Mouse (Mus musculus) midbrain, embryonic 10.5 days (tissue): ENCODE measurements around the gene Lin52. TPM values are rescaled to one million over a fixed set of nuclear protein-coding genes. Genes with fewer than 3 reads are reported as not detected.
A peak's percentile ranks its signal among the peaks of the same experiment; 100 is the strongest.

Source experiments
- DNase-seq: peaks from one replicate; pipeline ENCODE4 v3.0.0-alpha.2; 2017; ENCODE audit warnings: low spot score
- H3K27ac ChIP-seq: fragments of 300-500 bp; sonication (generic); replicated peaks from 2 replicates; pipeline ENCODE4 v1.5.1; 2016; ENCODE audit warnings: mild to moderate bottlenecking
- H3K27me3 ChIP-seq: fragments of 300-500 bp; sonication (generic); 2 replicates; pipeline ENCODE4 v1.6.1; 2016; ENCODE audit warnings: low read depth, mild to moderate bottlenecking; ENCODE audit not compliant: poor library complexity, severe bottlenecking
- H3K36me3 ChIP-seq: fragments of 300-500 bp; sonication (generic); 2 replicates; pipeline ENCODE4 v1.6.1; 2016; ENCODE audit warnings: mild to moderate bottlenecking, moderate library complexity
- H3K4me1 ChIP-seq: fragments of 300-500 bp; sonication (generic); 2 replicates; pipeline ENCODE4 v1.6.1; 2016
- H3K4me3 ChIP-seq: fragments of 300-500 bp; sonication (generic); 2 replicates; pipeline ENCODE4 v1.5.1; 2016; ENCODE audit warnings: mild to moderate bottlenecking, moderate library complexity
- H3K9me3 ChIP-seq: fragments of 300-500 bp; sonication (generic); replicated peaks from 2 replicates; pipeline ENCODE4 v1.6.1; 2016; ENCODE audit warnings: mild to moderate bottlenecking
- WGBS: fragments of 180-500 bp; shearing (Covaris S2); methylation state at CpG from one replicate; pipeline ENCODE4 v1.1.7; 2016; 5-methylcytosine and 5-hydroxymethylcytosine counted together
- polyA plus RNA-seq: library from polyadenylated mRNA; unstranded; fragments of >200 nt; fragmentation: Nextera tagmentation; extraction: Ambion mirVana; gene quantifications from 2 replicates; pipeline ENCODE4 v1.2.1, GENCODE M21; 2016

Gene Lin52
- polyA plus RNA-seq, 1 experiment from 2014 or later = 31.4 TPM

DNA sequence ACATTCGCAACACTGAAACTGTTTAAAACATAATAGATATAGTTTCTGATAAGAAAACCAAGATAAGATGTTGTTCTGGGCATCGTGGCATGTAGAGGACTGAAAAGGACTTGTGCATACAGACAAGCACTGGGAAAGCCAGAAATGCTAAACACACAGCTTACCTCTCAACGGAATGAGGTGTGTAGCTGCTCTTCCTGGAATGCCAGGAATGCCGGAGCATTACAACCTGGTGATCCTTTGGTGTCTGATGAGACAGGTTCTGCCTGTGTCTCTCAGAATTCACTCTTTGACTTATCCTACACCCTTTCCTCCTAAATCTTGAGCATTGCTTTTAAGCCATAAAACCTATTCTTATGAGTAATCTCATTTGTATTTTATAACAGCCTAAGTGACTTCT lies 8.7 kb upstream of the Lin52 start:
- Histone ChIP-seq H3K9me3 (no peaks in the 10 kb centered on the region), H3K36me3 (no peaks in the 10 kb centered on the region), H3K27me3 (no peaks in the 10 kb centered on the region), H3K4me3 (no peak overlapping the region), H3K27ac (no peak overlapping the region), H3K4me1 (no peaks in the 10 kb centered on the region)
- no peak for DNase-seq
- 72% methylated on average over 4 of the region's 4 CpGs for WGBS

DNA sequence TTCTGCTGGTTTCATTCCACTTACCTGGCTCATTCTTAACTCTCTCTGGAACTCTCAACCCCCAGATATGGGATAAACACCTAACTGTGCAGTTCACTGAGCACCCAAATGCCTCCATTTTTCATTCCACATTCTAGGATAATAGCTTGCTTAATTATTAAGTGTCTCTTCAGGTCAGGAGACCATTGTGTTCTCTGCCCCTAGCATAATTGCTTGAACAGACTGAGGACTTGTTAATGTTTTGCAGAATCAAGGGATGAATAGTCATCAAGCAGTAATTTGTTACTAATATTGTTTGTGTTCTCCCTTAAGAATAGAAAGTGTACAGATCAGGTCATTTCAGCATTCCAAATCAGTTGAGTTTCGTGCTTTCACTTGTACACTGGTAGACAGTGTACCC lies 3.8 kb upstream of the Lin52 start:
- peaks cover 4% of the 10 kb centered on the region; the same call in 1 of the 2 replicates for H3K27me3 ChIP-seq
- H3K4me3 ChIP-seq = no peak overlapping the region
- peaks cover 15% of the 10 kb centered on the region for H3K4me1 ChIP-seq
- no peaks in the 10 kb centered on the region for H3K36me3 ChIP-seq
- no peak overlapping the region for H3K27ac ChIP-seq
- DNase-seq = no peak
- 92% methylated on average over 1 of the region's 1 CpGs for WGBS
- H3K9me3 ChIP-seq = no peaks in the 10 kb centered on the region

DNA sequence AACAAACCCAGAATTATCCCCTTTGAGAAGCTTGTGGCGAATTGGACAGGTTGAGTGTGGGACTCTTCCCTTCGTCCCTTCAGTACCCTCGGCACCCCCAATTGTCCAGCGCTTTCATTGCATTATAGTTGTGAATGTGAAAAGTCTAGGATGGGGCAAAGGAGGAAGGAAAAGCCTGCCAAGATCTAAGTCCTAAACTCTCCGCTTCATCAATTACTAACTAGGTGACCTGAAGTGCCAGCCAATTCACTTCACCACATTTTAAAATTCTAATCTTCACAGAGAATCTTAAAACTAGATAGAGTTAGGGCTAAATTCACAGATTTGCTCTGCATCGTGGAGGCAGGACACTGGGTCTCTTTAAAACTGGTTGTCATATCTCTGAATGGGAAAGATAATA lies 3.0 kb upstream of the Lin52 start:
- WGBS = 83% methylated on average over 6 of the region's 6 CpGs
- Histone ChIP-seq H3K36me3 (no peaks in the 10 kb centered on the region), H3K9me3 (no peaks in the 10 kb centered on the region), H3K27me3 (peaks cover 4% of the 10 kb centered on the region; the same call in 1 of the 2 replicates), H3K27ac (no peak overlapping the region), H3K4me1 (peaks cover 23% of the 10 kb centered on the region), H3K4me3 (no peak overlapping the region)
- DNase-seq = no peak

DNA sequence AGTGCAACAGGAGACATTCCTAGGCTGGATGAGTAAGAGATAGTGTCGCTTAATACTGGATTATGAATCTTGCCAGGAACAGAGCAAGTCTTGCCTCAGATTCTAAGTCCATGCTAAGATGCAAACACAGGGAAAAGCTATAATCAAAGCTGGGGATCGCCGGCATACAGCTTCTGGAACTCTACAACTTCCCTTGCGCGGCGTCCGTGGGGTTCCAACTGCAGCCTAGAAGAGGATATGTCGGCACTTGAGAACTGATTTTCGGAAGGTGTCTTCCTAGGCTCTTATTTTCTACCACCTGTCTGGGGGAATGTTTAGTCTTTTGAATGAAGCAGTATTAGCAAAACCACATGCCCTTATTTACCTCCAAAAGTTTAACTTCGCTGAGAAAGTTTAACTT lies 1.3 kb upstream of the Lin52 start:
- no peak for DNase-seq
- Histone ChIP-seq H3K9me3 (no peaks in the 10 kb centered on the region), H3K27ac (no peak overlapping the region), H3K4me1 (peaks cover 23% of the 10 kb centered on the region), H3K27me3 (peaks cover 4% of the 10 kb centered on the region; the same call in 1 of the 2 replicates), H3K4me3 (peak overlapping the region; percentile 84), H3K36me3 (0 out of 2 replicates have a peak, but pooled peaks cover 3% of the 10 kb centered on the region)
- 55% methylated on average over 10 of the region's 10 CpGs for WGBS

DNA sequence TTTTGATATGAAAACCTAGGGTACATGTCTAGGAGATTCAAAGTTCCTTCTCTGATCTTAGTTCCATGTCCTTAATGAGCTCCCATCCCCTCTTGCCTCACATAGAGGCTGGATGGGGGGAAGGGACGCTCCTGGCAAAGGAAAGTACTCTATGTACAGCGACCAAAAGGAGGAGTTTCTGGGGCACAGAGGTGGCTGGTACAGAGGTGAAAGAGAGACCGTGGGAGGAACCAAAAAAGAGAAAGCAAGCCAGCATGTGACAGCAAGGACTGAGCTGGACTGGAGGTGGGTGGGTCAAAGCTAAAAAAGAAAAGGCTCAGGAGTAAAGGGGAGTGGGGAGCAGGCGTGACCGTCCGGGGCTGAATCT lies 888 bp upstream of the Lin52 start:
- Histone ChIP-seq H3K27ac (peak overlapping the region; percentile 71), H3K9me3 (no peaks in the 10 kb centered on the region), H3K4me3 (peak overlapping the region; percentile 84), H3K36me3 (0 out of 2 replicates have a peak, but pooled peaks cover 3% of the 10 kb centered on the region), H3K27me3 (peaks cover 4% of the 10 kb centered on the region; the same call in 1 of the 2 replicates), H3K4me1 (peaks cover 23% of the 10 kb centered on the region)
- DNase-seq = no peak
- under 1% methylated on average over 6 of the region's 6 CpGs for WGBS

DNA sequence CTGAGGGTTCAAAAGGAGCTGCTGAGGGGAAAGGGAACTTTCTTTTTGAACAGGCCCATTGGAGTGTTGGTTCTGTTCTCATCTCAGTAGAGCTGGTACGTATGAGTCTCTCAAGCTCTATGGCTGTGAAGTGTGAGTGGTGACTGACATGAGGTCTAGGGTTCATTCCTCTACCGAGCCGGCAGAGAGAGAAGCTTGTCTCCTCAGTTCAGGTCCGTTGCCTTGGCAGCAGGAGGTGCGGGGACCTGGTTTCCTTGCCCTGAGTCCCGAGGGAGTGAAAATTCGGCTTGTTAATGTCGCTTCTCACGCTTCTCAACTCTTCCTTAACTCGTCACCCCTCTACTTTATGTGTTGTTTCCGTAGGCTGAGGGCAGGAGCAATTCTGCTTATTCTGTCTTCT lies 579 bp downstream of the Lin52 start:
- H3K4me1 ChIP-seq = peaks cover 23% of the 10 kb centered on the region
- peak overlapping the region; percentile 79 for H3K27ac ChIP-seq
- peaks cover 6% of the 10 kb centered on the region for H3K36me3 ChIP-seq
- 3% methylated on average over 11 of the region's 11 CpGs for WGBS
- peaks cover 4% of the 10 kb centered on the region; the same call in 1 of the 2 replicates for H3K27me3 ChIP-seq
- no peak for DNase-seq
- H3K4me3 ChIP-seq = peak overlapping the region; percentile 84
- H3K9me3 ChIP-seq = no peaks in the 10 kb centered on the region

DNA sequence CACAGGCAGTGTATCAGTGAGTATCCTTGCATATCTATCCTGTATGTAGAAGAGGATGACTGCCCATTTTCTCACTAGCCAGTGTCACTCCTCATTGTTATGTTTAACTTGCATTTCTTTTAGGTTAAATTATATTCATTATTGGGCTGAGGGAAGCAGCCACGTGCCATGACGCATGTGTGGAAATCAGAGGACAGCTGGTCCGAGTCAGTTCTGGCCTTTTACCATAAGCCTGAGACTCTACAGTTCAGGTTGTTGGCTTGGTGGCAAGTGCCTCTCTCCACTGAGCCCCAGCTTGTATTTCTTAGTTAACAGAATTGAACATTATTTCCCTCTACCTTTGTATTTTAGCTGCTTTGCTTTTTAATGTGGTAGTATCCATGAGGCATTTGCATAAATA lies 5.7 kb downstream of the Lin52 start:
- no peak overlapping the region for H3K4me3 ChIP-seq
- 91% methylated on average over 3 of the region's 3 CpGs for WGBS
- H3K27me3 ChIP-seq = no peaks in the 10 kb centered on the region
- DNase-seq = no peak
- H3K9me3 ChIP-seq = no peaks in the 10 kb centered on the region
- no peak overlapping the region for H3K27ac ChIP-seq
- peaks cover 42% of the 10 kb centered on the region for H3K36me3 ChIP-seq
- H3K4me1 ChIP-seq = peaks cover 13% of the 10 kb centered on the region

DNA sequence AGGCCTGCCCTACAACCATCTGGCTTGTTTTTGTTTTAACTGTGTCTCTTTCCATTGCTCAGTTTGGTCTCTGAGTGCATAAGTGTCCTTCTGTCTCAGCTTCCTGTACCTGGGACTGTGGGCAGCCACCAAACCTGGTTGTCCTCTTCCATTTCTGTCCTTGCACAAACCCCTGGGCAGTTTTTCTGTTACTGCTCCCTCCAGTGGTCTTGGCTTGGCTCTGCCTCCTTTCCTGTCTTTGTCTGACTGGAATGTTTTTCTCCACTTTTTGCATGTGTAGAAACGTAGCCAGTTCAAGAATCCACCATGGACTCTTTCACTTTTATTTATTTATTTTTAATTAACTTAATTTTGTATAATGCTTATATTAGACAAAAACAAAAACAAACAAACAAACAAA lies 8.6 kb downstream of the Lin52 start:
- no peak overlapping the region for H3K4me3 ChIP-seq
- no peak for DNase-seq
- WGBS = 66% methylated on average over 1 of the region's 1 CpGs
- peaks cover 68% of the 10 kb centered on the region for H3K36me3 ChIP-seq
- H3K27ac ChIP-seq = no peak overlapping the region
- no peaks in the 10 kb centered on the region for H3K9me3 ChIP-seq
- no peaks in the 10 kb centered on the region for H3K4me1 ChIP-seq
- no peaks in the 10 kb centered on the region for H3K27me3 ChIP-seq

DNA sequence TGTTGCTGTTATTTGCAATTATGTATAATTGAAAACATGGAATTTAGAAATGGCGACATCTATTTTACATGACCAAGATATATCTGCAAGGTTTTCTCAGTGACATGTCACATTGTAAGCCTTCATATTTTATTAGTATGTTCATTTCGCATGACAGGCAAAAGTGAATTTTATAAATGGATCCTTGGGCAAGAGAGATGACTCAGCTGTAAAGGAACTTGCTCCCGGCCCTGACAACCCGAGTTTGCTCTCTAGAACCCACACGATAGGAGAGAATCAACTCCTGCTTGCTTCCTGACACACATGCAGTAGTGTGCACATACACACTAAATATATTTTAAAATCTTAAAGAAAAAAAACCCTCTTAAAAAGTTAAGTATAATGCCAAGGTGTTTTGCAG lies 10.2 kb downstream of the Lin52 start:
- Histone ChIP-seq H3K9me3 (no peaks in the 10 kb centered on the region), H3K4me1 (no peaks in the 10 kb centered on the region), H3K27me3 (no peaks in the 10 kb centered on the region), H3K36me3 (peaks cover 70% of the 10 kb centered on the region), H3K4me3 (no peak overlapping the region), H3K27ac (no peak overlapping the region)
- 93% methylated on average over 5 of the region's 5 CpGs for WGBS
- DNase-seq = no peak

DNA sequence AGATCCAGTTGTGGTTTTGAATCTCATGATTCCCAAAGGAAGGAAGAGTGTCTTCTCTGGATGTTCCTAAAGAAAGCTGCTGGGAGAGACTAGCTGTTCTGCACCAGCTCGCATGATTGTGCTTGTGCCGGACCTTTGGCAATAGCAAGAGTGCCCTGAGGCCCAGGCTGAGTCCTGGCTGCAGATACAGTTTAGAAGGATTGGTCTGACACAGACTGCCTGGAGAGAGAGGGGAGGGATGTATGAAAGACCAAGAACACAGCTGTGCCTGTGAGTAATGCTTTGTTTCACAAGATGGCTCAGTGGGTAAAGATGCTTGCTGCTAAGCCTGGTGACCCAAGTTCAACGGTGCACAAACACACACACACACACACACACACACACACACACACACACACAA lies 11.6 kb downstream of the Lin52 start:
- Histone ChIP-seq H3K4me1 (no peaks in the 10 kb centered on the region), H3K4me3 (no peak overlapping the region), H3K36me3 (peaks cover 62% of the 10 kb centered on the region), H3K27ac (no peak overlapping the region), H3K27me3 (no peaks in the 10 kb centered on the region), H3K9me3 (no peaks in the 10 kb centered on the region)
- WGBS = 84% methylated on average over 3 of the region's 3 CpGs
- DNase-seq = no peak

DNA sequence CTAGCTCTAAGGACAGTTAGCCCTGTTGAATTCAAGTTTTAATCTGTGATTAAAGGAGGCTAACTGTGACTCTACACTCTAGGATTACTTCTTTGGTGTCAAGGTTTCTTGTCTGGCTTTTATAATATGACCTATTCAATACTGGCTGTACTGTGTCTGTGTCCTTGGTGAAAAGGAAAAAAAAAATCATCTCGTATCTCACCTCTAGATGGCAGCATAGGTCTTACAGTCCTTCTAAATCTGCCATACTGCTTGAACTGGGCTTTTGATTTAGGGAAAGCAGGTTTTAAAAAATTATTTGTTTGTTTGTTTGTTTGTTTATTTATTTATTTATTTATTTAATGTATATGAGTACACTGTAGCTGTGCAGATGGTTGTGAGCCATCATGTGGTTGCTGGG lies 17.5 kb downstream of the Lin52 start:
- Histone ChIP-seq H3K36me3 (peaks cover 42% of the 10 kb centered on the region), H3K9me3 (no peaks in the 10 kb centered on the region), H3K4me1 (no peaks in the 10 kb centered on the region), H3K4me3 (no peak overlapping the region), H3K27me3 (no peaks in the 10 kb centered on the region), H3K27ac (no peak overlapping the region)
- DNase-seq = no peak
- WGBS = 5% methylated on average over 1 of the region's 1 CpGs

DNA sequence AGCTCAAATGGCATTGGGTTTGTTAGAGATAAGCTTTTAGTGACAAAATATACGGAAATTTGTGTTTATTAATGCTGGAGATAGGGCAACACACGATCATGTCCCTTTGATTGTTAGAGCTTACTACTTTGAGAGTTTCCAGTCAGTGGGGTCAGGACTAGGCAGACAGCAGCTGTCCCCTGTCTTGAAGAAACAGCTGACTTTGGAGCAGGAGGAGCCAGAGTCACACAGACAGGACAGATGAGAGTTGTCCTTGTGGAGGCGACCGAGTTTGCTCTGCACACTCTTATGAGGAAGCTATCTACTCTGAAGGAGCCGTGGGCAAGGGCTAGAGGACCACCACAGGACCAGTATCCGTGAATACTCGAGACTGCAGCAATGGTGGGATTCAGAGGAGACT lies 27.7 kb downstream of the Lin52 start:
- Histone ChIP-seq H3K4me1 (peaks cover 5% of the 10 kb centered on the region), H3K4me3 (no peak overlapping the region), H3K27ac (no peak overlapping the region), H3K36me3 (peaks cover 17% of the 10 kb centered on the region), H3K27me3 (no peaks in the 10 kb centered on the region; the same call in 1 of the 2 replicates), H3K9me3 (no peaks in the 10 kb centered on the region)
- WGBS = 93% methylated on average over 7 of the region's 7 CpGs
- DNase-seq = no peak

DNA sequence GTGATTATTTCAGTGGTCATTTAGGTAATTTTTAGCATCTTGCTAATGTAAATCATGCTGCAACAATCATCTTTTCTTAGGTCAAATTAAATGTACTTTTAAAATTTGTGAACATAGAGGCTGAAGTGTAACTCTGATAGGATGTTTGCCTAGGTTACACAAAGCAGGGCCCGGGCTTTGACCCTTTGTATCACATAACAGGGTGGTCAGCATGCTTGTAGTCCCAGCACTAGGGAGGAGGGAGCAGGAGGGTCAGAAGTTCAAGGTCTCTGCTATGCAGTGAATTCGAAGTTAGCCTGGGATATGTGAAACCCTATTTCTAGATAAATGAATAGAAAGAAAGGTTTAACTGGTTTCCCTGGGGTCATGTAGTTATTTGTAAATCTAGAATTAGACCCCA lies 30.0 kb downstream of the Lin52 start:
- H3K27ac ChIP-seq = no peak overlapping the region
- no peak for DNase-seq
- H3K36me3 ChIP-seq = peaks cover 11% of the 10 kb centered on the region
- peaks cover 5% of the 10 kb centered on the region for H3K4me1 ChIP-seq
- H3K4me3 ChIP-seq = no peak overlapping the region
- H3K9me3 ChIP-seq = no peaks in the 10 kb centered on the region
- peaks cover 8% of the 10 kb centered on the region; the same call in 1 of the 2 replicates for H3K27me3 ChIP-seq
- 69% methylated on average over 2 of the region's 2 CpGs for whole genome bisulfite sequencing
